Mouse (Mus musculus) hindbrain, embryonic 13.5 days (tissue): ENCODE data around the gene Tmem236. TPM values are rescaled to one million over a fixed set of nuclear protein-coding genes. Genes with fewer than 3 reads are reported as not detected.

Experiments
- ATAC-seq: fragments of 200-750 bp; cut with Nextera tagmentation; 2 replicates; pipeline ENCODE4 v1.8.0; 2017; ENCODE audit warnings: moderate TSS enrichment; ENCODE audit not compliant: low FRiP score
- H3K27ac ChIP-seq: fragments of 300-500 bp; sonication (generic); 2 replicates; pipeline ENCODE4 v1.5.1; 2015; ENCODE audit warnings: inconsistent platforms, mild to moderate bottlenecking, moderate library complexity
- H3K27me3 ChIP-seq: fragments of 300-500 bp; sonication (generic); 2 replicates; pipeline ENCODE4 v1.6.1; 2015; ENCODE audit warnings: mild to moderate bottlenecking, inconsistent platforms
- H3K36me3 ChIP-seq: fragments of 300-500 bp; sonication (generic); 2 replicates; pipeline ENCODE4 v1.6.1; 2015; ENCODE audit warnings: mild to moderate bottlenecking, inconsistent platforms
- H3K4me1 ChIP-seq: fragments of 300-500 bp; sonication (generic); replicated peaks from 2 replicates; pipeline ENCODE4 v1.6.1; 2015; ENCODE audit warnings: inconsistent platforms
- H3K4me2 ChIP-seq: fragments of 300-500 bp; sonication (generic); 2 replicates; pipeline ENCODE4 v1.6.1; 2015; ENCODE audit warnings: inconsistent platforms, mild to moderate bottlenecking, moderate library complexity
- H3K4me3 ChIP-seq: fragments of 300-500 bp; sonication (generic); 2 replicates; pipeline ENCODE4 v1.5.1; 2015; ENCODE audit warnings: mild to moderate bottlenecking, inconsistent platforms
- H3K9ac ChIP-seq: fragments of 300-500 bp; sonication (generic); 2 replicates; pipeline ENCODE4 v1.6.1; 2015; ENCODE audit warnings: mild to moderate bottlenecking, inconsistent platforms
- H3K9me3 ChIP-seq: fragments of 300-500 bp; sonication (generic); 2 replicates; pipeline ENCODE4 v1.6.1; 2016; ENCODE audit warnings: inconsistent platforms
- WGBS: fragments of 180-500 bp; shearing (Covaris S2); methylation state at CpG from one replicate; pipeline ENCODE4 v1.1.7; 2015; 5-methylcytosine and 5-hydroxymethylcytosine counted together
- polyA plus RNA-seq: library from polyadenylated mRNA; unstranded; fragments of >200 nt; fragmentation: Nextera tagmentation; extraction: Ambion mirVana; gene quantifications from 2 replicates; pipeline ENCODE4 v1.2.1, GENCODE M21; 2015

The Tmem236 gene
- polyA plus RNA-seq, result 0.06 and 0.18 TPM in 2 replicates

- Histone ChIP-seq H3K27ac (no peak within 1 kb of the TSS), H3K9me3 (no peaks in the 10 kb centered on the region), H3K4me1 (no peaks in the 10 kb centered on the region), H3K36me3 (no peaks in the 10 kb centered on the region), H3K9ac (no peak within 1 kb of the TSS), H3K27me3 (no peaks in the 10 kb centered on the region), H3K4me2 (no peak within 1 kb of the TSS), H3K4me3 (no peak within 1 kb of the TSS)
- ATAC-seq, result no peak
- 78% methylated on average over 3 of the region's 3 CpGs for WGBS
These were observed at the start of gene Tmem236 for GRCm38 (mm10) chr2:14174334-14174733. TSS of gene Tmem236 (plus strand) at chr2:14174523.

GRCm38 (mm10) chr2:14126387-14126786 lies 47.9 kb upstream of the Tmem236 start:
- Histone ChIP-seq H3K27me3 (no peaks in the 10 kb centered on the region), H3K9ac (no peak overlapping the region), H3K27ac (no peak overlapping the region), H3K4me1 (no peaks in the 10 kb centered on the region), H3K9me3 (no peaks in the 10 kb centered on the region), H3K4me2 (no peak overlapping the region), H3K4me3 (no peak overlapping the region), H3K36me3 (peaks cover 26% of the 10 kb centered on the region)
- no peak for ATAC-seq
- WGBS, result 95% methylated on average over 6 of the region's 6 CpGs

- no peak overlapping the region for H3K9ac ChIP-seq
- peaks cover 36% of the 10 kb centered on the region for H3K36me3 ChIP-seq
- no peak overlapping the region for H3K4me3 ChIP-seq
- H3K27me3 ChIP-seq, result no peaks in the 10 kb centered on the region
- H3K4me1 ChIP-seq, result no peaks in the 10 kb centered on the region
- WGBS, result 60% methylated on average over 3 of the region's 3 CpGs
- no peak overlapping the region for H3K27ac ChIP-seq
- H3K9me3 ChIP-seq, result no peaks in the 10 kb centered on the region
- no peak for ATAC-seq
- H3K4me2 ChIP-seq, result no peak overlapping the region
These were observed 46.7 kb upstream of the Tmem236 start for GRCm38 (mm10) chr2:14127629-14128028.

GRCm38 (mm10) chr2:14130641-14131339 lies 43.5 kb upstream of the Tmem236 start:
- Histone ChIP-seq H3K4me2 (no peak overlapping the region), H3K27ac (no peak overlapping the region), H3K4me3 (no peak overlapping the region), H3K36me3 (peaks cover 37% of the 10 kb centered on the region), H3K27me3 (no peaks in the 10 kb centered on the region), H3K9me3 (no peaks in the 10 kb centered on the region), H3K4me1 (no peaks in the 10 kb centered on the region), H3K9ac (no peak overlapping the region)
- 93% methylated on average over 12 of the region's 12 CpGs for WGBS
- ATAC-seq, result no peak

GRCm38 (mm10) chr2:14132468-14133326 lies 41.6 kb upstream of the Tmem236 start:
- Histone ChIP-seq H3K36me3 (peaks cover 40% of the 10 kb centered on the region), H3K4me3 (no peak overlapping the region), H3K4me1 (no peaks in the 10 kb centered on the region), H3K9ac (no peak overlapping the region), H3K27me3 (no peaks in the 10 kb centered on the region), H3K27ac (no peak overlapping the region), H3K4me2 (no peak overlapping the region), H3K9me3 (no peaks in the 10 kb centered on the region)
- no peak for ATAC-seq
- 91% methylated on average over 4 of the region's 4 CpGs for WGBS

GRCm38 (mm10) chr2:14136906-14137305 lies 37.4 kb upstream of the Tmem236 start:
- Histone ChIP-seq H3K4me1 (no peaks in the 10 kb centered on the region), H3K9me3 (no peaks in the 10 kb centered on the region), H3K36me3 (peaks cover 44% of the 10 kb centered on the region), H3K27ac (no peak overlapping the region), H3K4me2 (no peak overlapping the region), H3K9ac (no peak overlapping the region), H3K27me3 (no peaks in the 10 kb centered on the region), H3K4me3 (no peak overlapping the region)
- WGBS, result 76% methylated on average over 3 of the region's 3 CpGs
- ATAC-seq, result no peak

- no peaks in the 10 kb centered on the region for H3K9me3 ChIP-seq
- 84% methylated on average over 6 of the region's 6 CpGs for WGBS
- H3K36me3 ChIP-seq, result peaks cover 49% of the 10 kb centered on the region
- no peaks in the 10 kb centered on the region for H3K4me1 ChIP-seq
- no peak overlapping the region for H3K4me2 ChIP-seq
- no peak for ATAC-seq
- no peak overlapping the region for H3K9ac ChIP-seq
- no peak overlapping the region for H3K4me3 ChIP-seq
- H3K27me3 ChIP-seq, result no peaks in the 10 kb centered on the region
- no peak overlapping the region for H3K27ac ChIP-seq
These were observed 34.7 kb upstream of the Tmem236 start for GRCm38 (mm10) chr2:14139590-14139989.

GRCm38 (mm10) chr2:14140044-14140443 lies 34.3 kb upstream of the Tmem236 start:
- no peak overlapping the region for H3K4me3 ChIP-seq
- no peak for ATAC-seq
- no peak overlapping the region for H3K27ac ChIP-seq
- no peak overlapping the region for H3K9ac ChIP-seq
- H3K4me1 ChIP-seq, result no peaks in the 10 kb centered on the region
- no peaks in the 10 kb centered on the region for H3K9me3 ChIP-seq
- 28% methylated on average over 2 of the region's 2 CpGs for WGBS
- peaks cover 53% of the 10 kb centered on the region for H3K36me3 ChIP-seq
- H3K4me2 ChIP-seq, result no peak overlapping the region
- H3K27me3 ChIP-seq, result no peaks in the 10 kb centered on the region

GRCm38 (mm10) chr2:14145311-14145710 lies 29.0 kb upstream of the Tmem236 start:
- no peaks in the 10 kb centered on the region for H3K27me3 ChIP-seq
- peaks cover 37% of the 10 kb centered on the region for H3K36me3 ChIP-seq
- H3K4me1 ChIP-seq, result no peaks in the 10 kb centered on the region
- no peak overlapping the region for H3K4me2 ChIP-seq
- H3K4me3 ChIP-seq, result no peak overlapping the region
- no peak for ATAC-seq
- no peaks in the 10 kb centered on the region for H3K9me3 ChIP-seq
- no peak overlapping the region for H3K9ac ChIP-seq
- no peak overlapping the region for H3K27ac ChIP-seq
- WGBS, result 86% methylated on average over 3 of the region's 3 CpGs

GRCm38 (mm10) chr2:14146913-14147312 lies 27.4 kb upstream of the Tmem236 start:
- H3K4me1 ChIP-seq, result no peaks in the 10 kb centered on the region
- WGBS, result 90% methylated on average over 2 of the region's 2 CpGs
- ATAC-seq, result no peak

GRCm38 (mm10) chr2:14150829-14151228 lies 23.5 kb upstream of the Tmem236 start:
- no peak overlapping the region for H3K4me3 ChIP-seq
- WGBS, result 97% methylated on average over 2 of the region's 2 CpGs
- no peaks in the 10 kb centered on the region for H3K4me1 ChIP-seq
- no peak overlapping the region for H3K9ac ChIP-seq
- no peak for ATAC-seq
- H3K27ac ChIP-seq, result no peak overlapping the region
- peaks cover 5% of the 10 kb centered on the region; the same call in 1 of the 2 replicates for H3K36me3 ChIP-seq
- no peaks in the 10 kb centered on the region for H3K27me3 ChIP-seq
- no peaks in the 10 kb centered on the region for H3K9me3 ChIP-seq
- no peak overlapping the region for H3K4me2 ChIP-seq

More at GRCm38 (mm10) chr2:14146913-14147312, 27.4 kb upstream of the Tmem236 start:
- no peak overlapping the region for H3K4me2 ChIP-seq
- H3K27me3 ChIP-seq, result no peaks in the 10 kb centered on the region
- H3K36me3 ChIP-seq, result peaks cover 30% of the 10 kb centered on the region
- H3K27ac ChIP-seq, result no peak overlapping the region
- H3K4me3 ChIP-seq, result no peak overlapping the region
- H3K9me3 ChIP-seq, result no peaks in the 10 kb centered on the region
- no peak overlapping the region for H3K9ac ChIP-seq

GRCm38 (mm10) chr2:14151854-14152253 lies 22.5 kb upstream of the Tmem236 start:
- H3K4me1 ChIP-seq, result no peaks in the 10 kb centered on the region
- 91% methylated on average over 6 of the region's 6 CpGs for WGBS
- H3K27me3 ChIP-seq, result no peaks in the 10 kb centered on the region
- H3K27ac ChIP-seq, result no peak overlapping the region
- H3K9me3 ChIP-seq, result no peaks in the 10 kb centered on the region
- H3K9ac ChIP-seq, result no peak overlapping the region
- H3K4me3 ChIP-seq, result no peak overlapping the region
- no peak for ATAC-seq
- H3K4me2 ChIP-seq, result no peak overlapping the region
- H3K36me3 ChIP-seq, result no peaks in the 10 kb centered on the region
